Mouse (Mus musculus) MEL (cell line): ENCODE results near the gene Dnajc4. TPM values are rescaled to one million over a fixed set of nuclear protein-coding genes. Genes with fewer than 3 reads are reported as not detected.

Experiments used
- DNase-seq: peaks from one replicate; pipeline ENCODE4 v3.0.0; 2011; ENCODE audit warnings: low read depth, low spot score
- H3K27ac ChIP-seq: 2 replicates; pipeline ENCODE4 v1.5.1; 2012; ENCODE audit warnings: low read depth, mild to moderate bottlenecking, control low read depth, low read length, moderate library complexity; ENCODE audit not compliant: control insufficient read depth
- H3K27me3 ChIP-seq, 2 experiments: fragments of 150-350 bp in 1 of 2; sonication (generic) in 1 of 2; 2 replicates each; pipeline ENCODE4 v1.6.1; 2012; ENCODE audit warnings: low read length in 2 of 2, mild to moderate bottlenecking in 2 of 2, improper control_type of control experiment in 1 of 2, moderate library complexity in 1 of 2; ENCODE audit not compliant: insufficient read depth in 2 of 2, control insufficient read depth in 1 of 2
- H3K36me3 ChIP-seq, 2 experiments: 2 replicates each; pipeline ENCODE4 v1.6.1; 2012 to 2014; ENCODE audit warnings: low read length in 2 of 2, improper control_type of control experiment in 1 of 2, inconsistent platforms in 1 of 2, mild to moderate bottlenecking in 1 of 2; ENCODE audit not compliant: insufficient read depth in 2 of 2, control insufficient read depth in 1 of 2
- H3K4me1 ChIP-seq, 2 experiments: fragments of 150-350 bp in 1 of 2; sonication (generic) in 1 of 2; 2 replicates each; pipeline ENCODE4 v1.6.1; 2012; ENCODE audit warnings: low read length in 2 of 2, improper control_type of control experiment in 1 of 2, mild to moderate bottlenecking in 1 of 2; ENCODE audit not compliant: insufficient read depth in 2 of 2, control insufficient read depth in 1 of 2
- H3K4me3 ChIP-seq, 2 experiments: fragments of 150-350 bp in 1 of 2; sonication (generic) in 1 of 2; 2 replicates each; pipeline ENCODE4 v1.5.1; 2012; ENCODE audit warnings: low read depth in 2 of 2, low read length in 2 of 2, mild to moderate bottlenecking in 2 of 2, moderate library complexity in 2 of 2, control low read depth in 1 of 2, improper control_type of control experiment in 1 of 2; ENCODE audit not compliant: control insufficient read depth in 1 of 2, insufficient read depth in 1 of 2
- H3K79me2 ChIP-seq: 2 replicates; pipeline ENCODE4 v1.6.1; 2012; ENCODE audit warnings: mild to moderate bottlenecking, low read length, moderate library complexity; ENCODE audit not compliant: control insufficient read depth, poor library complexity, insufficient read depth
- H3K9ac ChIP-seq: 2 replicates; pipeline ENCODE4 v1.6.1; 2012; ENCODE audit warnings: low read depth, mild to moderate bottlenecking, control low read depth, low read length, moderate library complexity; ENCODE audit not compliant: control insufficient read depth, poor library complexity, severe bottlenecking
- H3K9me3 ChIP-seq: fragments of 150-350 bp; sonication (generic); replicated peaks from 2 replicates; pipeline ENCODE4 v1.6.1; 2012; ENCODE audit warnings: mild to moderate bottlenecking, low read length, improper control_type of control experiment, moderate library complexity; ENCODE audit not compliant: insufficient read depth
- BHLHE40 ChIP-seq: IDR thresholded peaks from 2 replicates; pipeline ENCODE4 v1.6.1; 2012; ENCODE audit warnings: low read depth, mild to moderate bottlenecking, inconsistent platforms, low read length, improper control_type of control experiment, borderline replicate concordance
- ELF1 ChIP-seq: IDR thresholded peaks from 2 replicates; pipeline ENCODE4 v1.6.1; 2014; ENCODE audit warnings: low read depth, mild to moderate bottlenecking, inconsistent platforms, low read length, improper control_type of control experiment, moderate library complexity
- EP300 ChIP-seq, 2 experiments: IDR thresholded peaks; 2 replicates each; pipeline ENCODE4 v1.6.1; 2011; ENCODE audit warnings: improper control_type of control experiment in 2 of 2, low read length in 2 of 2, low read depth in 1 of 2, mild to moderate bottlenecking in 1 of 2
- GABPA ChIP-seq: IDR thresholded peaks from 2 replicates; pipeline ENCODE4 v1.6.1; 2012; ENCODE audit warnings: low read depth, mild to moderate bottlenecking, inconsistent platforms, low read length, improper control_type of control experiment, moderate library complexity
- KAT2A ChIP-seq: conservative IDR thresholded peaks from 2 replicates; pipeline ENCODE4 v1.6.1; 2012; ENCODE audit warnings: low read depth, low read length, improper control_type of control experiment, inconsistent platforms
- MAFK ChIP-seq: IDR thresholded peaks from 2 replicates; pipeline ENCODE4 v1.6.1; 2011; ENCODE audit warnings: low read depth, mild to moderate bottlenecking, low read length, improper control_type of control experiment, borderline replicate concordance
- MAZ ChIP-seq: IDR thresholded peaks from 2 replicates; pipeline ENCODE4 v1.6.1; 2012; ENCODE audit warnings: low read depth, mild to moderate bottlenecking, inconsistent platforms, low read length, improper control_type of control experiment
- POLR2A ChIP-seq, 2 experiments: IDR thresholded peaks; 2 replicates each; pipeline ENCODE4 v1.6.1; 2011 to 2012; ENCODE audit warnings: low read length in 2 of 2, mild to moderate bottlenecking in 2 of 2, control low read depth in 1 of 2, improper control_type of control experiment in 1 of 2, low read depth in 1 of 2, moderate library complexity in 1 of 2; ENCODE audit not compliant: control insufficient read depth in 1 of 2, insufficient read depth in 1 of 2, poor library complexity in 1 of 2
- POLR2AphosphoS2 ChIP-seq: IDR thresholded peaks from 2 replicates; pipeline ENCODE4 v1.6.1; 2011; ENCODE audit warnings: low read length, improper control_type of control experiment
- SIN3A ChIP-seq: IDR thresholded peaks from 2 replicates; pipeline ENCODE4 v1.6.1; 2012; ENCODE audit warnings: low read length, improper control_type of control experiment, inconsistent platforms
- TAL1 ChIP-seq: IDR thresholded peaks from 2 replicates; pipeline ENCODE4 v1.6.1; 2012; ENCODE audit warnings: mild to moderate bottlenecking, inconsistent platforms, low read length, moderate library complexity, mixed read lengths
- TBP ChIP-seq: IDR thresholded peaks from 2 replicates; pipeline ENCODE4 v1.8.0; 2011; ENCODE audit warnings: low read depth, low read length, improper control_type of control experiment
- ZKSCAN1 ChIP-seq: IDR thresholded peaks from 2 replicates; pipeline ENCODE4 v1.6.1; 2012; ENCODE audit warnings: low read depth, mild to moderate bottlenecking, inconsistent platforms, low read length, improper control_type of control experiment, moderate library complexity
- ZMIZ1 ChIP-seq: IDR thresholded peaks from 2 replicates; pipeline ENCODE4 v1.6.1; 2012; ENCODE audit warnings: low read depth, mild to moderate bottlenecking, inconsistent platforms, low read length, improper control_type of control experiment, moderate library complexity
- polyA plus RNA-seq, 2 experiments: library from polyadenylated mRNA; stranded (reverse) in 1 of 2; unstranded in 1 of 2; fragments of >175 nt in 1 of 2; fragments of >200 nt in 1 of 2; gene quantifications; 2 replicates each; pipeline versions ENCODE4 v1.2.1 to v1.2.4; 2012; ENCODE audit warnings: low replicate concordance in 2 of 2, low read depth in 1 of 2; ENCODE audit not compliant: insufficient read length in 2 of 2, insufficient read depth in 1 of 2, missing spikeins in 1 of 2
- total RNA-seq: library from RNA; depleted of rRNA; stranded (reverse); fragments of 300-350 nt; gene quantifications from 2 replicates; pipeline ENCODE4 v1.2.3, GENCODE M21; 2012

Dnajc4 gene
- total and polyA plus RNA-seq, 3 experiments = 4.2 to 12.9 TPM; not detected in 1

DNA sequence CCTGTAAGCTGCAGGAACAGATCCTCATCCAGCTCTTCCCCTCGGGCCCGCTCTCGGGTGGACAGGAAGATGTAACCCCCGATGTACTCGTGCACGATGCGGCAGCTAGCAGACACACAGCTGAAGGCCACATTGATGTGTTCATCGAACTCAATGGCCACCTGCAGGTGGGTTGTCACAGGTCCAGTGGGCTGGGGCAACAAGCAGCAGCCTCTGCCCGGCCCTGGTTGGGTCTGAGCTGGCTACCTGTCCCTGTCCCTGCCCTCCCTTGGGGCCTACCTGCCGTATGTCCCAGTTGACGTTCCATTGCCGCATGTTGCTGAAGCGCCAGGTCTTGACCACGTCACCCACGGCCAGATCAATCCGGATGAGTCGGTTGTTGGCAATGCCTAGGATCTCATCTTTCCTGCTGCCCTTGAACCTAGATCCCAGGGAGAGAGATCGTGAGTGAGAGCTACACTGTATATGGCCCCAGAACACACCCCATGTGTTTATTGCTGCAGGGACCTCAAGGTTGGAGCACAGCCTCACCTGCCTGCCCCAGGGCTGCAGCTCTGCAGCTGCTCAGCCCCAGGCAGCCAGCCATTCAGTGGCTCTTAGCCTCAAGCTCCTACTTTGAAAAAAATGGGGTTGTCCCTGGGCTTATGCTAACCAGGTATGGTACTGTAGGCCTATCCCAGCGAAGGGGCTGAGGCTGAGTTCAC, 7.1 kb upstream of the Dnajc4 start:
- H3K36me3 ChIP-seq = peaks cover 0 to 17% of the 10 kb centered on the region in 2 experiments; a peak in 2 of 4 replicates

DNA sequence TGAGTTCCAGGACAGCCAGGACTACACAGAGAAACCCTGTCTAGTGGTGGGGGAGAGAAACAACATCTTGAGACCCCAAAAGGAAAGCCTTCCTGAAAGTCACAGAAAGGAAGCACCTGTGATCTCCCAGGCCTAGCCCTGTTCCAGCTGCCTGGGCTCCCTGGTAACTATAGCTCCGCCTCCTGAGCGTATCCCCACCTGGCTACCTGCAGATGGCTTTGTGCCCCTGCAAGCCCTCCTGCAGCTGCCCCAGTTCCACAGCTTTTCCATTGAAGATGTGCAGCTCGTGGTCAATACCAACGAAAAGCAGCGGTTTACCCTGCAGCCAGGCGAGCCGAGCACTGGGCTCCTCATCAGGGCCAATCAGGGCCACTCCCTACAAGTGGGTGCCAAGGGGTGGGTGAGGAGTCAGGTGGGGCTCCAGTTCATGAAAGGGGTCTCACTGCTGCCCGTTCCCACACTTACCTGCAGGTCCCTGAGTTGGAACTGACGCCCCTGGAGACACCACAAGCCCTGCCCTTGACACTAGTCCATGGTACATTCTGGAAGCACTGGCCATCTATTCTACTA, 5.4 kb upstream of the Dnajc4 start:
- TF ChIP-seq POLR2AphosphoS2 (0 out of 2 replicates have a peak, but pooled peaks have one; percentile 69), ELF1 (no peak), POLR2A (IDR thresholded peaks at IDR 0.05; ENCODE audit: control insufficient read depth in 1 of 2, insufficient read depth in 1 of 2, low read depth in 1 of 2, low read length in 2 of 2, poor library complexity in 1 of 2) (peak in 1 of 2 experiments; percentile 32; a peak in 2 of 4 replicates), KAT2A (no peak)
- TF ChIP-seq, all 39 proteins: peak for 2
- H3K79me2 ChIP-seq = peaks cover 2% of the 10 kb centered on the region; the same call in 1 of the 2 replicates
- H3K27me3 ChIP-seq = no peaks in the 10 kb centered on the region
- H3K36me3 ChIP-seq = peaks cover 0 to 11% of the 10 kb centered on the region in 2 experiments; a peak in 2 of 4 replicates
- H3K9ac ChIP-seq = no peak overlapping the region
- no peak overlapping the region for H3K27ac ChIP-seq
- no peaks in the 10 kb centered on the region for H3K9me3 ChIP-seq
- H3K4me1 ChIP-seq = peaks cover 0 to 18% of the 10 kb centered on the region in 2 experiments; a peak in 3 of 4 replicates
- DNase-seq = no peak
- H3K4me3 ChIP-seq = no peak overlapping the region

More for the DNA sequence above, 7.1 kb upstream of the Dnajc4 start:
- DNase-seq = no peak
- no peak overlapping the region for H3K4me3 ChIP-seq
- H3K4me1 ChIP-seq = peaks cover 0 to 15% of the 10 kb centered on the region in 2 experiments; a peak in 3 of 4 replicates
- no peaks in the 10 kb centered on the region for H3K9me3 ChIP-seq
- no peak overlapping the region for H3K9ac ChIP-seq
- no peak overlapping the region for H3K27ac ChIP-seq
- no peak for TF ChIP-seq MAZ
- no peak for TF ChIP-seq BHLHE40
- no peak for TF ChIP-seq POLR2AphosphoS2
- TF ChIP-seq EP300 (IDR thresholded peaks at IDR 0.05; ENCODE audit: low read depth in 1 of 2, low read length in 2 of 2) = no peak
- no peak for TF ChIP-seq GABPA
- no peak for TF ChIP-seq KAT2A
- no peak for TF ChIP-seq SIN3A
- no peak for TF ChIP-seq TBP
- no peak for TF ChIP-seq TAL1
- no peak for TF ChIP-seq ZMIZ1
- no peak for TF ChIP-seq ZKSCAN1
- TF ChIP-seq MAFK = no peak
- H3K27me3 ChIP-seq = no peaks in the 10 kb centered on the region
- H3K79me2 ChIP-seq = peaks cover 2% of the 10 kb centered on the region; the same call in 1 of the 2 replicates
